Mouse (Mus musculus) myocyte (in vitro differentiated cells): ENCODE results near the gene Gcc1. TPM values are rescaled to one million over a fixed set of nuclear protein-coding genes. Genes with fewer than 3 reads are reported as not detected.

Experiments used
- H3K27me3 ChIP-seq: one replicate; pipeline ENCODE4 v1.6.1; 2011; ENCODE audit not compliant: control insufficient read depth, insufficient read depth, insufficient read length
- H3K36me3 ChIP-seq: one replicate; pipeline ENCODE4 v1.6.1; 2011; ENCODE audit not compliant: control insufficient read depth, insufficient read depth
- H3K4me2 ChIP-seq: one replicate; pipeline ENCODE4 v1.6.1; 2011; ENCODE audit warnings: low read depth, control low read depth
- H3K4me3 ChIP-seq: one replicate; pipeline ENCODE4 v1.5.1; 2011; ENCODE audit warnings: mild to moderate bottlenecking, control low read depth, moderate library complexity
- H3K79me2 ChIP-seq: one replicate; pipeline ENCODE4 v1.6.1; 2011; ENCODE audit not compliant: control insufficient read depth, insufficient read depth
- H3ac ChIP-seq: one replicate; pipeline ENCODE4 v1.6.1; 2011; ENCODE audit not compliant: control insufficient read depth, insufficient read length
- CEBPB ChIP-seq: IDR thresholded peaks from 2 replicates; pipeline ENCODE4 v1.6.1; 2011; ENCODE audit warnings: mild to moderate bottlenecking, moderate library complexity; ENCODE audit not compliant: poor library complexity, insufficient read depth, severe bottlenecking
- E2F4 ChIP-seq: IDR thresholded peaks from one replicate; pipeline ENCODE4 v1.6.1; 2011; ENCODE audit warnings: mild to moderate bottlenecking, control low read depth, moderate library complexity; ENCODE audit not compliant: insufficient read depth
- MAX ChIP-seq: IDR thresholded peaks from one replicate; pipeline ENCODE4 v1.6.1; 2011; ENCODE audit warnings: low read depth, mild to moderate bottlenecking, control low read depth
- MYOD1 ChIP-seq, 3 experiments: IDR thresholded peaks; one replicate each; pipeline ENCODE4 v1.6.1; 2011; ENCODE audit warnings: control low read depth in 2 of 3, low read depth in 2 of 3, mild to moderate bottlenecking in 2 of 3, moderate library complexity in 1 of 3; ENCODE audit not compliant: insufficient read length in 2 of 3, control insufficient read depth in 1 of 3
- MYOG ChIP-seq, 3 experiments: IDR thresholded peaks; one replicate each; pipeline ENCODE4 v1.6.1; 2011; ENCODE audit warnings: control low read depth in 2 of 3, low read depth in 2 of 3, mild to moderate bottlenecking in 2 of 3; ENCODE audit not compliant: insufficient read length in 2 of 3, control insufficient read depth in 1 of 3, insufficient read depth in 1 of 3
- POLR2A ChIP-seq: IDR thresholded peaks from one replicate; pipeline ENCODE4 v1.6.1; 2011; ENCODE audit warnings: low read depth, mild to moderate bottlenecking, control low read depth, moderate library complexity; ENCODE audit not compliant: insufficient read length
- POLR2AphosphoS2 ChIP-seq: IDR thresholded peaks from one replicate; pipeline ENCODE4 v1.6.1; 2011; ENCODE audit warnings: low read depth, control low read depth; ENCODE audit not compliant: insufficient read length
- REST ChIP-seq: IDR thresholded peaks from one replicate; pipeline ENCODE4 v1.6.1; 2011; ENCODE audit warnings: mild to moderate bottlenecking, control low read depth, moderate library complexity; ENCODE audit not compliant: insufficient read depth, insufficient read length
- SRF ChIP-seq: IDR thresholded peaks from one replicate; pipeline ENCODE4 v1.6.1; 2011; ENCODE audit warnings: low read depth; ENCODE audit not compliant: control insufficient read depth, insufficient read length
- TCF12 ChIP-seq: IDR thresholded peaks from one replicate; pipeline ENCODE4 v1.6.1; 2011; ENCODE audit warnings: mild to moderate bottlenecking, control low read depth; ENCODE audit not compliant: poor library complexity, insufficient read depth, severe bottlenecking
- TCF3 ChIP-seq: IDR thresholded peaks from one replicate; pipeline ENCODE4 v1.6.1; 2011; ENCODE audit warnings: low read depth, control low read depth; ENCODE audit not compliant: insufficient read length
- USF1 ChIP-seq: IDR thresholded peaks from one replicate; pipeline ENCODE4 v1.6.1; 2011; ENCODE audit warnings: low read depth, mild to moderate bottlenecking, control low read depth, moderate library complexity
- polyA plus RNA-seq: library from polyadenylated mRNA; unstranded; fragments of >200 nt; fragmentation: generic; extraction: Trizol; gene quantifications from one replicate; pipeline ENCODE4 v1.2.1, GENCODE M21; 2012; ENCODE audit warnings: missing spikeins

The Gcc1 gene
- polyA plus RNA-seq, 1 experiment, result 6.7 TPM

DNA sequence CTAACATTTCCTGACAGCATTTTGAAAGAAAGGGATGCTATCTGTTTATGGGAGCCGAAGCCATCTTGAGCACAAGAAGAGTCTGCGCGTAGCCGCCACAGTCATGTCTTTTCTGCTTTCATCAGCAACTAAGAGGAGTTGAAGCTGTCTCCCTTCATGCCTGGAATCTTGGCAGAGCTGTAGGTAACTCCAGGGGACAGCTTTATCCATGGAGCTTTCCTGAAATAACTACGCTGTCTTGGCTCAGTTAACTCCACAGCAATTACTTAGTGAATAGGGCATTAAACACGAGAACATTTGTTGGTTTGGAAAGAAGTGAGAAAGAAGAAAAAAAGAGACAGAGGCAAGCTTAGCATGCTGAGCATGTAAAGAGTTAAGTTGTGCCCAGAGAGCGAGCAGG, 19.7 kb upstream of the Gcc1 start:
- H3K27me3 ChIP-seq, result peaks cover 58% of the 10 kb centered on the region
- TF ChIP-seq POLR2A, result no peak
- no peak for TF ChIP-seq MYOG (IDR thresholded peaks at IDR 0.05; ENCODE audit: control insufficient read depth in 1 of 3, insufficient read depth in 1 of 3, insufficient read length in 2 of 3, low read depth in 2 of 3)
- TF ChIP-seq TCF12, result no peak
- TF ChIP-seq REST, result no peak
- TF ChIP-seq CEBPB, result no peak
- TF ChIP-seq POLR2AphosphoS2, result no peak
- no peak for TF ChIP-seq TCF3
- no peak for TF ChIP-seq E2F4
- TF ChIP-seq SRF, result no peak
- no peak for TF ChIP-seq USF1
- TF ChIP-seq MYOD1 (IDR thresholded peaks at IDR 0.05; ENCODE audit: control insufficient read depth in 1 of 3, insufficient read length in 2 of 3, low read depth in 2 of 3), result no peak
- no peak for TF ChIP-seq MAX

DNA sequence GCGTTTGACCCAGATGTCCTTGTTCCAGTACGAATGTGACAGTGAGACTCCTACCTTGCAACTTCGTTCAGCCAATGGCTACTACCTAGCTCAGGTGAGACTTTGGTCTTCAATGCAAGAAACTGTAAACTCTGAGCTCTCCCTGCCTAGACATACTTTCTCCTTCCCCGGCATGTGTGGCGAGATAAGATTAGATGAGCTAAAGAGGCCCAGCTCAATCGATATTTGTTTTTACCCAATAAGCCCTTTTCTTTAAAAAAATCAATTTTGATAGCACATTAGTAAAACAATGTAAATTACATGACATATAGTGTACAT, 3.3 kb upstream of the Gcc1 start:
- no peak overlapping the region for H3K4me3 ChIP-seq
- H3K36me3 ChIP-seq, result no peaks in the 10 kb centered on the region
- no peaks in the 10 kb centered on the region for H3K27me3 ChIP-seq
- H3ac ChIP-seq, result no peak overlapping the region
- no peaks in the 10 kb centered on the region for H3K79me2 ChIP-seq
- H3K4me2 ChIP-seq, result no peak overlapping the region
- no peak for TF ChIP-seq USF1
- TF ChIP-seq MAX, result no peak
- TF ChIP-seq TCF3, result no peak
- no peak for TF ChIP-seq POLR2A
- no peak for TF ChIP-seq MYOG (IDR thresholded peaks at IDR 0.05; ENCODE audit: control insufficient read depth in 1 of 3, insufficient read depth in 1 of 3, insufficient read length in 2 of 3, low read depth in 2 of 3)
- no peak for TF ChIP-seq TCF12
- no peak for TF ChIP-seq MYOD1 (IDR thresholded peaks at IDR 0.05; ENCODE audit: control insufficient read depth in 1 of 3, insufficient read length in 2 of 3, low read depth in 2 of 3)
- no peak for TF ChIP-seq POLR2AphosphoS2
- TF ChIP-seq E2F4, result no peak
- TF ChIP-seq REST, result no peak
- TF ChIP-seq SRF, result no peak
- TF ChIP-seq CEBPB, result no peak

More for the DNA sequence above, 19.7 kb upstream of the Gcc1 start:
- no peak overlapping the region for H3K4me3 ChIP-seq
- no peaks in the 10 kb centered on the region for H3K79me2 ChIP-seq
- no peak overlapping the region for H3ac ChIP-seq
- no peak overlapping the region for H3K4me2 ChIP-seq
- no peaks in the 10 kb centered on the region for H3K36me3 ChIP-seq

DNA sequence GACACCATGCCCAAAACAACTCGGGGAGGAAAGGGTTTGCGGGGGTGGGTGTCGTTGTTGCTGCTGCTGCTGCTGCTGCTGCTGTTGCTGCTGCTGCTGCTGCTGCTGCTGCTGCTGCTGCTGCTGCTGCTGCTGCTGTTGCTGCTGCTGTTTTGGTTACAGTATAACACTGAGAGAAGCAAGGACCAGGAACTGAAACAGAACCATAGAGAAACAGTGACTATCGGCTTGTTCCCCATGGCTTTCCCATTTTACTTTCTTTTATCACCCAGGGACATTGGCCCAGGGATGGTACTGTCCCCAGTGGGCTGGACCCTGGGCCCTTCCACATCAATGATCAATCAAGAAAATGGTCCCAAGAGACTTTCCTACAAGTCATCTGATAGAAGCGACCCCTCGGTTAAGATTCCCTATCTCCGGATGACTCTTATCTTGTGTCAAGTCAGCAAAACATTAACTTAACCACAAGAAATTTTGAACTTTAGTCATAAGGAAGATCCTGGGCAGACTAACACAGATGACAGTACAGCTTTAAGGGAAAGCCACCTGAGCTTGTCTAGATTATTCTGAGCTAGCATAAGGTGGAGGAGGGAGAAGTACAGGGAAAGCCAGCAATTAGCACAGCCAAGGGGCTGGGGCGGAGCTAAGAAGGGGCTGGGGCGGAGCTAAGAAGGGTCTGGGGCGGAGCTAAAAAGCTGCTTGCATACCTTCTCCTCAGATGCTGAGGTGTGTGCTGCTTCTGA, 2.8 kb upstream of the Gcc1 start:
- Histone ChIP-seq H3K36me3 (no peaks in the 10 kb centered on the region), H3K27me3 (no peaks in the 10 kb centered on the region), H3K79me2 (no peaks in the 10 kb centered on the region), H3ac (no peak overlapping the region), H3K4me3 (no peak overlapping the region), H3K4me2 (no peak overlapping the region)
- TF ChIP-seq SRF, result no peak
- TF ChIP-seq POLR2A, result no peak
- no peak for TF ChIP-seq TCF12
- TF ChIP-seq E2F4, result no peak
- TF ChIP-seq POLR2AphosphoS2, result no peak
- no peak for TF ChIP-seq CEBPB
- TF ChIP-seq USF1, result no peak
- no peak for TF ChIP-seq MAX
- no peak for TF ChIP-seq MYOD1 (IDR thresholded peaks at IDR 0.05; ENCODE audit: control insufficient read depth in 1 of 3, insufficient read length in 2 of 3, low read depth in 2 of 3)
- TF ChIP-seq TCF3, result no peak
- TF ChIP-seq REST, result no peak
- TF ChIP-seq MYOG (IDR thresholded peaks at IDR 0.05; ENCODE audit: control insufficient read depth in 1 of 3, insufficient read depth in 1 of 3, insufficient read length in 2 of 3, low read depth in 2 of 3), result no peak

DNA sequence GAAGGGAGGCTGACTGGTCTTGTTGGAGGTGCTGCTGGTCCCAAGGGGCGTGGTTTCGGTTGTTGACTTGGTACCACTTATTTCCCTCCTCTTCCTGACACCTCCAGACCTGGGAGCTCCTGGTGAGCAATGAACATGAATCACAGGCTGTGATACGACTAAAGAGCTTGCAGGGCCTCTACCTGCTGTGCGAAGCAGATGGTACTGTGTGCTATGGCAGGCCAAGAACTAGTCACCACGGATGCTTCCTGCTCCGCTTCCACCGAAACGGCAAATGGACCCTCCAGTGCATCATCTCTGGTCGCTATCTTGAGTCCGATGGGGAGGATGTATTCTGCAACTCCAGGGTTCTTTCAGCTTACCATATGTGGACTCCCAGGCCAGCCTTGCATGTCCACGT, 1.7 kb upstream of the Gcc1 start:
- TF ChIP-seq TCF12 (no peak), MAX (no peak), E2F4 (no peak), MYOD1 (IDR thresholded peaks at IDR 0.05; ENCODE audit: control insufficient read depth in 1 of 3, insufficient read length in 2 of 3, low read depth in 2 of 3) (no peak), MYOG (IDR thresholded peaks at IDR 0.05; ENCODE audit: control insufficient read depth in 1 of 3, insufficient read depth in 1 of 3, insufficient read length in 2 of 3, low read depth in 2 of 3) (no peak), REST (no peak), SRF (no peak), USF1 (no peak), TCF3 (no peak), CEBPB (no peak), POLR2AphosphoS2 (no peak), POLR2A (no peak)
- Histone ChIP-seq H3K27me3 (no peaks in the 10 kb centered on the region), H3K4me2 (no peak overlapping the region), H3K79me2 (no peaks in the 10 kb centered on the region), H3ac (no peak overlapping the region), H3K4me3 (no peak overlapping the region), H3K36me3 (no peaks in the 10 kb centered on the region)
